Mouse (Mus musculus): ENCODE measurements around the gene Pbxip1.

Pbxip1 gene

GRCm38 (mm10) chr3:89432606-89433005 is 3.9 kb upstream of the Pbxip1 start:
- in situ Hi-C loops (cut with MseI, MboI): no loop called here

GRCm38 (mm10) chr3:89434532-89434931 is 2.0 kb upstream of the Pbxip1 start:
- in situ Hi-C loops (cut with MseI, MboI): no loop called here

- in situ Hi-C loops (cut with MseI, MboI): no loop called here
Observed at GRCm38 (mm10) chr3:89435041-89435440, 1.5 kb upstream of the Pbxip1 start.

GRCm38 (mm10) chr3:89437269-89437668 is 763 bp downstream of the Pbxip1 start:
- in situ Hi-C loops (cut with MseI, MboI): no loop called here

- in situ Hi-C loops (cut with MseI, MboI): no loop called here
Observed at GRCm38 (mm10) chr3:89440691-89441090, 4.2 kb downstream of the Pbxip1 start.

- in situ Hi-C loops (cut with MseI, MboI): no loop called here
Observed at GRCm38 (mm10) chr3:89448720-89449537, 12.4 kb downstream of the Pbxip1 start.

- in situ Hi-C loops (cut with MseI, MboI): no loop called here
Observed at GRCm38 (mm10) chr3:89449541-89449940, 13.0 kb downstream of the Pbxip1 start.

GRCm38 (mm10) chr3:89451916-89452315 is 15.4 kb downstream of the Pbxip1 start:
- in situ Hi-C loops (cut with MseI, MboI): loop anchor here in 1 of 2 experiments (5.0 kb wide), 1 partner anchor 35 kb away; no protein-coding TSS in a partner anchor

- in situ Hi-C loops (cut with MseI, MboI): loop anchor here (5.0 kb wide), 2 partner anchors 33 to 38 kb away; no protein-coding TSS in a partner anchor
Observed at GRCm38 (mm10) chr3:89454401-89455177, 18.1 kb downstream of the Pbxip1 start, which contains the start of gene Pmvk. Gene Pmvk, plus strand, starts transcription at chr3:89454541.

GRCm38 (mm10) chr3:89455786-89456285 is 19.3 kb downstream of the Pbxip1 start:
- in situ Hi-C loops (cut with MseI, MboI): loop anchor here in 1 of 2 experiments (5.0 kb wide), 1 partner anchor 36 kb away; no protein-coding TSS in a partner anchor

GRCm38 (mm10) chr3:89456726-89457665 is 20.5 kb downstream of the Pbxip1 start:
- in situ Hi-C loops (cut with MseI, MboI): loop anchor here in 1 of 2 experiments (5.0 kb wide), 1 partner anchor 35 kb away; no protein-coding TSS in a partner anchor

- in situ Hi-C loops (cut with MseI, MboI): loop anchor here in 1 of 2 experiments (5.0 kb wide), 1 partner anchor 34 kb away; no protein-coding TSS in a partner anchor
Observed at GRCm38 (mm10) chr3:89458372-89458964, 22.0 kb downstream of the Pbxip1 start.

GRCm38 (mm10) chr3:89458965-89459807 is 22.7 kb downstream of the Pbxip1 start:
- in situ Hi-C loops (cut with MseI, MboI): loop anchor here in 1 of 2 experiments (5.0 kb wide), 1 partner anchor 33 kb away; no protein-coding TSS in a partner anchor

GRCm38 (mm10) chr3:89468268-89468667 is 31.8 kb downstream of the Pbxip1 start:
- in situ Hi-C loops (cut with MseI, MboI): no loop called here

GRCm38 (mm10) chr3:89472280-89472679 is 35.8 kb downstream of the Pbxip1 start:
- in situ Hi-C loops (cut with MseI, MboI): no loop called here

- in situ Hi-C loops (cut with MseI, MboI): no loop called here
Observed at GRCm38 (mm10) chr3:89473838-89474237, 37.3 kb downstream of the Pbxip1 start.

GRCm38 (mm10) chr3:89479055-89479454 is 42.5 kb downstream of the Pbxip1 start:
- in situ Hi-C loops (cut with MseI, MboI): no loop called here

- in situ Hi-C loops (cut with MseI, MboI): no loop called here
Observed at GRCm38 (mm10) chr3:89481488-89481887, 45.0 kb downstream of the Pbxip1 start.

- in situ Hi-C loops (cut with MseI, MboI): no loop called here
Observed at GRCm38 (mm10) chr3:89482249-89482648, 45.7 kb downstream of the Pbxip1 start.
